Mouse (Mus musculus): ENCODE results near the gene Cmtm4.

GRCm38 (mm10) chr8:104354504-104354903 is 41.1 kb downstream of the Cmtm4 start:
- no peak for TF ChIP-seq CTCF (conservative IDR thresholded peaks at IDR 0.05; ENCODE audit: insufficient read depth, insufficient read length, low read depth, low read length)
- TF ChIP-seq POLR2A (IDR thresholded peaks at IDR 0.05; ENCODE audit: low read depth, low read length): no peak
